Mouse (Mus musculus): ENCODE measurements around the gene Ermap. TPM values are rescaled to one million over a fixed set of nuclear protein-coding genes. Genes with fewer than 3 reads are reported as not detected.

The Ermap gene
- 22.9 and 26.7 TPM in 2 replicates for polyA plus RNA-seq (2016; fragmentation: Nextera tagmentation; extraction: Ambion mirVana)

- peaks cover 3% of the 10 kb centered on the region; the same call in 1 of the 2 replicates for H3K4me1 ChIP-seq (replicated peaks)
- no peaks in the 10 kb centered on the region for H3K27me3 ChIP-seq (replicated peaks)
- no peaks in the 10 kb centered on the region for H3K36me3 ChIP-seq
- peak within 1 kb of the TSS; percentile 47 for H3K27ac ChIP-seq (ENCODE audit: poor library complexity, severe bottlenecking)
- 58% methylated on average over 6 of the region's 6 CpGs for whole genome bisulfite sequencing
- no peak within 1 kb of the TSS for H3K9ac ChIP-seq
- H3K9me3 ChIP-seq (replicated peaks) = no peaks in the 10 kb centered on the region
- peak within 1 kb of the TSS; percentile 27 for H3K4me3 ChIP-seq
- ATAC-seq (ENCODE audit: insufficient number of reproducible peaks, low FRiP score) = peak; percentile 91
- H3K4me2 ChIP-seq = 0 out of 2 replicates have a peak within 1 kb of the TSS, but pooled peaks have one; percentile 16
Measured at GRCm38 (mm10) chr4:119189864-119190263, at the start of gene Ermap. Gene Ermap, minus strand, starts transcription at chr4:119190011.

- Histone ChIP-seq H3K4me1 (replicated peaks) (peaks cover 5% of the 10 kb centered on the region), H3K4me2 (no peak overlapping the region), H3K27ac (ENCODE audit: poor library complexity, severe bottlenecking) (no peak overlapping the region; the same call in 1 of the 2 replicates), H3K9me3 (replicated peaks) (no peaks in the 10 kb centered on the region), H3K4me3 (no peak overlapping the region), H3K36me3 (peaks cover 70% of the 10 kb centered on the region), H3K9ac (no peak overlapping the region), H3K27me3 (replicated peaks) (no peaks in the 10 kb centered on the region)
- WGBS = 46% methylated on average over 12 of the region's 12 CpGs
- ATAC-seq (ENCODE audit: insufficient number of reproducible peaks, low FRiP score) = peak; percentile 22; the same call in 1 of the 2 replicates
Measured at GRCm38 (mm10) chr4:119239181-119239682, 49.4 kb upstream of the Ermap start.

- 69% methylated on average over 3 of the region's 3 CpGs for WGBS
- H3K27ac ChIP-seq (ENCODE audit: poor library complexity, severe bottlenecking) = no peak overlapping the region
- no peak for ATAC-seq (ENCODE audit: insufficient number of reproducible peaks, low FRiP score)
- H3K36me3 ChIP-seq = peaks cover 64% of the 10 kb centered on the region
- no peak overlapping the region for H3K4me3 ChIP-seq
- H3K27me3 ChIP-seq (replicated peaks) = no peaks in the 10 kb centered on the region
- H3K9ac ChIP-seq = no peak overlapping the region
- H3K4me2 ChIP-seq = no peak overlapping the region
- peaks cover 5% of the 10 kb centered on the region for H3K4me1 ChIP-seq (replicated peaks)
- H3K9me3 ChIP-seq (replicated peaks) = no peaks in the 10 kb centered on the region
Measured at GRCm38 (mm10) chr4:119238661-119239060, 48.9 kb upstream of the Ermap start.

- peak overlapping the region; percentile 91 for H3K4me2 ChIP-seq
- H3K27me3 ChIP-seq (replicated peaks) = no peaks in the 10 kb centered on the region
- no peak overlapping the region for H3K27ac ChIP-seq (ENCODE audit: poor library complexity, severe bottlenecking)
- peaks cover 25% of the 10 kb centered on the region for H3K36me3 ChIP-seq
- peaks cover 10% of the 10 kb centered on the region for H3K4me1 ChIP-seq (replicated peaks)
- no peak for ATAC-seq (ENCODE audit: insufficient number of reproducible peaks, low FRiP score)
- no peaks in the 10 kb centered on the region for H3K9me3 ChIP-seq (replicated peaks)
- H3K9ac ChIP-seq = peak overlapping the region; percentile 88
- peak overlapping the region; percentile 91 for H3K4me3 ChIP-seq
- WGBS = 59% methylated on average over 3 of the region's 3 CpGs
Measured at GRCm38 (mm10) chr4:119234348-119234747, 44.5 kb upstream of the Ermap start.

GRCm38 (mm10) chr4:119233256-119233901 lies 43.6 kb upstream of the Ermap start:
- no peaks in the 10 kb centered on the region for H3K9me3 ChIP-seq (replicated peaks)
- peaks cover 10% of the 10 kb centered on the region for H3K4me1 ChIP-seq (replicated peaks)
- H3K4me2 ChIP-seq = peak overlapping the region; percentile 91
- ATAC-seq (ENCODE audit: insufficient number of reproducible peaks, low FRiP score) = no peak; the same call in 1 of the 2 replicates
- H3K4me3 ChIP-seq = peak overlapping the region; percentile 91
- H3K27me3 ChIP-seq (replicated peaks) = no peaks in the 10 kb centered on the region
- peak overlapping the region; percentile 88 for H3K9ac ChIP-seq
- H3K27ac ChIP-seq (ENCODE audit: poor library complexity, severe bottlenecking) = peak overlapping the region; percentile 56; the same call in 1 of the 2 replicates
- H3K36me3 ChIP-seq = peaks cover 27% of the 10 kb centered on the region
- 0% methylated on average over 36 of the region's 36 CpGs for WGBS

- Histone ChIP-seq H3K4me2 (peak within 1 kb of the TSS; percentile 91), H3K27ac (ENCODE audit: poor library complexity, severe bottlenecking) (peak within 1 kb of the TSS; percentile 56; the same call in 1 of the 2 replicates), H3K27me3 (replicated peaks) (no peaks in the 10 kb centered on the region), H3K4me1 (replicated peaks) (peaks cover 10% of the 10 kb centered on the region), H3K36me3 (peaks cover 29% of the 10 kb centered on the region), H3K9me3 (replicated peaks) (no peaks in the 10 kb centered on the region), H3K4me3 (peak within 1 kb of the TSS; percentile 91), H3K9ac (peak within 1 kb of the TSS; percentile 88)
- ATAC-seq (ENCODE audit: insufficient number of reproducible peaks, low FRiP score) = peak; percentile 97
- under 1% methylated on average over 71 of the region's 71 CpGs for WGBS
Measured at GRCm38 (mm10) chr4:119232410-119233255, 42.8 kb upstream of the Ermap start, which contains the start of the genes AU022252 and P3h1. Gene AU022252, minus strand, starts transcription at chr4:119232712. Gene P3h1, plus strand, starts transcription at chr4:119232915.

- Histone ChIP-seq H3K4me1 (replicated peaks) (0 out of 2 replicates have a peak, but pooled peaks cover 5% of the 10 kb centered on the region), H3K9me3 (replicated peaks) (no peaks in the 10 kb centered on the region), H3K27ac (ENCODE audit: poor library complexity, severe bottlenecking) (no peak overlapping the region), H3K27me3 (replicated peaks) (no peaks in the 10 kb centered on the region), H3K9ac (no peak overlapping the region), H3K4me3 (no peak overlapping the region), H3K36me3 (peaks cover 56% of the 10 kb centered on the region), H3K4me2 (no peak overlapping the region)
- WGBS = 90% methylated on average over 11 of the region's 11 CpGs
- ATAC-seq (ENCODE audit: insufficient number of reproducible peaks, low FRiP score) = no peak
Measured at GRCm38 (mm10) chr4:119226751-119227150, 36.9 kb upstream of the Ermap start.

- Histone ChIP-seq H3K36me3 (peaks cover 58% of the 10 kb centered on the region), H3K4me3 (no peak overlapping the region), H3K27me3 (replicated peaks) (no peaks in the 10 kb centered on the region), H3K4me1 (replicated peaks) (no peaks in the 10 kb centered on the region), H3K27ac (ENCODE audit: poor library complexity, severe bottlenecking) (no peak overlapping the region), H3K4me2 (no peak overlapping the region), H3K9ac (no peak overlapping the region), H3K9me3 (replicated peaks) (no peaks in the 10 kb centered on the region)
- 88% methylated on average over 9 of the region's 9 CpGs for WGBS
- ATAC-seq (ENCODE audit: insufficient number of reproducible peaks, low FRiP score) = no peak
Measured at GRCm38 (mm10) chr4:119225719-119226118, 35.9 kb upstream of the Ermap start.

- Histone ChIP-seq H3K4me2 (no peak overlapping the region), H3K4me3 (no peak overlapping the region), H3K36me3 (peaks cover 58% of the 10 kb centered on the region), H3K4me1 (replicated peaks) (no peaks in the 10 kb centered on the region), H3K27ac (ENCODE audit: poor library complexity, severe bottlenecking) (no peak overlapping the region), H3K9ac (no peak overlapping the region), H3K9me3 (replicated peaks) (no peaks in the 10 kb centered on the region), H3K27me3 (replicated peaks) (no peaks in the 10 kb centered on the region)
- ATAC-seq (ENCODE audit: insufficient number of reproducible peaks, low FRiP score) = no peak
- WGBS = 87% methylated on average over 3 of the region's 3 CpGs
Measured at GRCm38 (mm10) chr4:119224534-119224933, 34.7 kb upstream of the Ermap start.

- ATAC-seq (ENCODE audit: insufficient number of reproducible peaks, low FRiP score) = no peak
- 83% methylated on average over 1 of the region's 1 CpGs for WGBS
- no peaks in the 10 kb centered on the region for H3K4me1 ChIP-seq (replicated peaks)
Measured at GRCm38 (mm10) chr4:119223696-119224095, 33.9 kb upstream of the Ermap start.

GRCm38 (mm10) chr4:119218169-119218568 lies 28.4 kb upstream of the Ermap start, which contains the start of gene Tmem269:
Gene Tmem269, minus strand, starts transcription at chr4:119218217.
- H3K4me3 ChIP-seq = no peak within 1 kb of the TSS
- no peak within 1 kb of the TSS for H3K27ac ChIP-seq (ENCODE audit: poor library complexity, severe bottlenecking)
- peak within 1 kb of the TSS; percentile 13; the same call in 1 of the 2 replicates for H3K4me2 ChIP-seq
- no peaks in the 10 kb centered on the region for H3K9me3 ChIP-seq (replicated peaks)
- no peaks in the 10 kb centered on the region for H3K27me3 ChIP-seq (replicated peaks)
- H3K36me3 ChIP-seq = peaks cover 7% of the 10 kb centered on the region; the same call in 1 of the 2 replicates
- H3K4me1 ChIP-seq (replicated peaks) = peaks cover 12% of the 10 kb centered on the region; the same call in 1 of the 2 replicates
- ATAC-seq (ENCODE audit: insufficient number of reproducible peaks, low FRiP score) = peak; percentile 33; the same call in 1 of the 2 replicates
- no peak within 1 kb of the TSS for H3K9ac ChIP-seq
- 11% methylated on average over 11 of the region's 11 CpGs for WGBS

More at GRCm38 (mm10) chr4:119223696-119224095, 33.9 kb upstream of the Ermap start:
- Histone ChIP-seq H3K9ac (no peak overlapping the region), H3K9me3 (replicated peaks) (no peaks in the 10 kb centered on the region), H3K36me3 (peaks cover 58% of the 10 kb centered on the region), H3K27me3 (replicated peaks) (no peaks in the 10 kb centered on the region), H3K4me3 (no peak overlapping the region), H3K4me2 (no peak overlapping the region), H3K27ac (ENCODE audit: poor library complexity, severe bottlenecking) (no peak overlapping the region)

Measured in heart, embryonic 12.5 days (tissue).